Mouse (Mus musculus) cortical plate, adult 2 months (tissue): ENCODE results near the gene AB124611.

Experiments
- CTCF ChIP-seq: fragments of 200-500 bp; IDR thresholded peaks from 2 replicates; pipeline ENCODE4 v1.5.1; 2011; ENCODE audit warnings: mild to moderate bottlenecking, control low read depth, low read length; ENCODE audit not compliant: insufficient read depth; ENCODE audit errors: extremely low read depth
- POLR2A ChIP-seq: fragments of 200-500 bp; IDR thresholded peaks from 2 replicates; pipeline ENCODE4 v1.6.1; 2011; ENCODE audit warnings: mild to moderate bottlenecking, low read length, control low read depth; ENCODE audit not compliant: insufficient read depth; ENCODE audit errors: extremely low read depth

DNA sequence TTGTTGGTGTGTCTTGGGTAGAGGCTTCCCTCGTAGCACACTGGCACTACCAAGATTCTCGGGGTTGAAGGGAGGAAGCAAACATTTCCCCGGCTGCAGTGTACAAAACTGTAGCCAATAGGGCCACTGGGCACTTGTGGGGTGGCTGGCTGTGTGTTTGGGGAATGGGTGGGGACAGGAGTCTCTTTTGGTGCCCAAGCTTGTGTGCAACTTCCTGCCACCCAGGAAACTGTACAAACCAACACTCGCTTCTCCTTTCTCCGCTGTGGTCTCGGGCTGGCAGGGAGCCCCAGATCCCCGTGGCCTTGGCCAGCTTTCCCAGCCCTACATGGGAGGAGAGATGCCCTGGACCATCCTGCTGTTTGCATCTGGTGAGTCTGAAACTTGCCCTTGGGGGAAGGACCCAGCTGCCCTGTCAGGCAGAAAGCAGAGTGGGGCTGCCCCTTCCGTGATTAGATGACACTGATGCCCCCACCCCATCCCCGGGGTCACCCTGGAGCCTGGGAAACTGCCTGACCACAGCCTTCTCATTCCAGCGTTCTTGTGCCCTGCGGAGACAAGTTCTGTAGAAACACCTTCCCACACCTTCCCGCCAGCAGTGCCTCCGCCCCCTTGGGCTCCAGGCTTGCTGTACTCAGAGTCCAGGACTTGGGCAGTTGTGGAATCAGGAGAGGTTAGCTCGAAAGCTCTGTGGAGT is at the start of gene AB124611:
- TF ChIP-seq CTCF (no peak), POLR2A (no peak)
